Mouse (Mus musculus): Measurements from ENCODE around the gene Madcam1. TPM values are rescaled to one million over a fixed set of nuclear protein-coding genes. Genes with fewer than 3 reads are reported as not detected.

Madcam1 gene
- total RNA-seq (2021), result not detected
- long read RNA-seq, experiment 1, result 0 reads
- long read RNA-seq, experiment 2, result 0 reads

DNA sequence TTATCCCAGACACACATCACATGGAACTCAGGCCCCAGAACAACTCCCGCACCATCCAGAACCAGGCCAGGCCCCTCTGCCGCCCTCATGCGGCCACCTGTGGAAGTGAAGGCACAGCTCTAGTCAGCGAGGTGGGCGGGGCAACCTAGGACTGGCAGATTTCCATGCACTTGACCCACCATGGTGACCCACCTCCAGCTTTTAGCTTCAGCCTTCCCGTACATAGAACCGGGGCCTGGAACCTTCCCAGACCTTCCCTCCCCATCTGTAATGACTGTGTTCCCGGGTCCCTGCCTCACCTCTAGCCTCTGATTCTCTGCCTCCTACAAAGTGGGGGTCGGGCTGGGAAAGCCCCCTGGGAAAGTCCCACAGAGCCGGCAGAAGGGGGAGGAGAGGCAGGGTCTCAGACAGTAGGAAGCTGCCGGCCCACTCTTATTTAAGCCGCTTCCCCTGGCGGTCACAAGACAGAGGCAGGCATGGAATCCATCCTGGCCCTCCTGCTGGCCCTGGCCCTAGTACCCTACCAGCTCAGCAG lies at the start of gene Madcam1:
TSS of gene Madcam1 (plus strand) at position 429 of the 535 bp plus-strand sequence.
- DNase-seq (ENCODE audit: low spot score in 2 of 2), result peak; percentile 59 to 68

DNA sequence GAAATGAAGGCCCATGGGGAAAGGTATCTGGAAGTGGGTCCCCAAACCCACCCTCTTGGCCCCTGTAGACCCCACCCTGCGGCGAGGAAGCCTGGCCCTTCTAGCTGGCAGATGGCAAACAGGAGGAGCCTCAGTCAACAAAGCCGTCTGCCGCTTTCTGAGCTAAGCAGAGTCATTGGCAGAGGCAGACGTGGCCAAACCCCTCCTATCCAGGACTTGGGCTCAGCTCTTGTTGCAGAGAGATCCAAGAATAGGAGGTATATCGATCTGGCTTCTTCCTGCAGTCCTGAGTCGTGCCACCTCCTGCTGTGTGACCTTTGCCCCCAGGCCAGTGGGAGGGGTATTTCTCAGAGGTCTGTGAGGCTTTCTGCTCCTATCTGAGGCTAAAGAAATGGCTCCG lies 48.5 kb upstream of the Madcam1 start:
- DNase-seq (ENCODE audit: low spot score in 2 of 2), result no peak

DNA sequence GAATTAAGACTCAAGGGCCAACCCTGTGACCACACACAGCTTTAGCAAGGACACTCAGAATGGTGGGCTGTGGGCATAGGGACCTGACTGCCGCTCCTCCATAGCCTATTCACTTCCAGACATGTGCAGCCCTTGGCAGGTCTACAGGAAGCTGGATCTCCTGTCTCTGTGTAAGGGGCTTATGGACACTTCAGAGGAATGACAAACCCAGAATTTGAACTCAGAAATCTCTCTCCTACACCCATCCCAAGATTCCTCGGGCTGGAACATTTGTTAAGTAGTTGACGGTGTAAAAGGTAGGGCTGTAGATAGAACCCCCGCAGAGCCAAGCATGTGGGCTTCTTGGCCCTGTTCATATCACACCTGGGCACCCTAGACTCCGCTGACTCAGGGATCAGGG lies 48.0 kb upstream of the Madcam1 start:
- DNase-seq (ENCODE audit: low spot score in 2 of 2), result no peak

DNA sequence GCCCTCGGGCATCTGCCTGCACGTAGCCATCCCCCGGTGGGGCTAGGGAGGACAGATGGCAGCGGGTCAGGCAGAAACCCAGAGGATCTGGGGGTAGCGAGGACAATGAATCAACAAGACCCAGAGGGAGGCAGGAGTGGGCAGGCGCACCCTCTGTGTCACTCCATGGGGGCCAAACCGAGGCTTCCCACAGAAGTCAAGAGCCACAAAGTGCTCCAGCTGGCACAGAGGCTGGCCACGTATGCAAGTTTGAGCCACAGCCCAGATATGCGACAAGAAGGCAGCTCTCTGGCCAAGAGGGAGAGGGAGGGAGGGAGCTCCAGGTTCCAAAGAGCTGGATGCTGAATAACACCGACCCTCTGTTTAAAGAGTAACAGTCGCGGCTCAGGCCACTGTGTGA lies 40.4 kb upstream of the Madcam1 start:
- DNase-seq (ENCODE audit: low spot score in 2 of 2), result no peak

DNA sequence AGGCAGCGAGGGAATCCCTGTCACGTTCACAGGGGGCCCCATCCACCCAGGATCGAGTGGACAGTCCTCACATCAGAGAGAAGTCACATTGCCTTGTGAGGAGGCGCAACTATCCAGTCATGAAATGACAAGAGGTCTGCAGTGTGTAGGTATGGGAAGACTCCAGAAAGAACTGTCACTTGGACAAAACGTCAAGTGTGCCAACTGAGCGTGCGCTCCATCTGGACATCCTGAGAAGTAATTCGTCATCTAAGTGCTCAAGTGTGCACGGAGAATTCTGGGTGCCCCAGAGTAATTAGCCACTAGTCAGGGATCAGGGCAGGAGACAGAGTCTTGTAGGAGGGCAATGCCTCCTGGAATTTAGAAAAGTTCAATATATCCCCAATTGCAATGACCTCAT lies 39.0 kb upstream of the Madcam1 start:
- no peak for DNase-seq (ENCODE audit: low spot score in 2 of 2)

DNA sequence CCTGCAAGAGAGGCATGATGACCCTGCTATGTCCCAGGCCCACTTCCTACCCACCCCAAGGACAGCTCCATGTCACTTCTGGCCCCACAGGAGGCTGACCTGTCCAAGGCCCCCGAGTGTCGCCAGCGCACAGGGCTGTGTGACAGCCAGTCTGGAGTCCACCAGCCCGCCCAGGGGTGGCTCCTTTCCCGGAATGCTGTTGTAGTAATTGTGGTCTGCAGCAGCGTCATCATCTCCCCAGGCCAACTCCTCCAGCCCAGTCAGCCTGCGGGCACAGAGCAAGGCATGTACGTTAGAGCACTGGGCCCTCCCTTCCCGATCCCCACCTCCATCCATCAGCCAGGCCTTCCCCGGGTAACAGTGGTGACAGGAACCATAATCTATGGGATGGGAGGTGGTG lies 38.2 kb upstream of the Madcam1 start:
- DNase-seq (ENCODE audit: low spot score in 2 of 2), result no peak

DNA sequence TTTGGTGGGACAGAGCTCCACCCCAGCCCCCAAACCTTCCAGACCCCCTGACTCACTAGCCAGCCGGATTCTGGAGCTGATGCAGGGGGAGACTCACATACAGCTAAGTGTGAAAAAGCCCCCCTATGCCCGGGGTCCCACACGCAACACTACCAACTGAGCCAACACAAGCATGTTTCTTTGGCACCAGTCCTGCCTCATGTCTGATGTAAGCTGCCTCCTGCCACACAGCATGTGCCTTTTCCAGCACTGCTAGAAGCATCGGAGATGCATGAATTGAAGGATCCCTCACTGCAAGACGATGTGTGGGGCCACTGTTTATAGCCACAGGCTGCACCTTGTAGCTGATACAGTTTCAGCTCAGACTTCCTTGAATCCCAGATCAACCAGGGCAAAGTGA lies 36.0 kb upstream of the Madcam1 start:
- DNase-seq (ENCODE audit: low spot score in 2 of 2), result no peak

DNA sequence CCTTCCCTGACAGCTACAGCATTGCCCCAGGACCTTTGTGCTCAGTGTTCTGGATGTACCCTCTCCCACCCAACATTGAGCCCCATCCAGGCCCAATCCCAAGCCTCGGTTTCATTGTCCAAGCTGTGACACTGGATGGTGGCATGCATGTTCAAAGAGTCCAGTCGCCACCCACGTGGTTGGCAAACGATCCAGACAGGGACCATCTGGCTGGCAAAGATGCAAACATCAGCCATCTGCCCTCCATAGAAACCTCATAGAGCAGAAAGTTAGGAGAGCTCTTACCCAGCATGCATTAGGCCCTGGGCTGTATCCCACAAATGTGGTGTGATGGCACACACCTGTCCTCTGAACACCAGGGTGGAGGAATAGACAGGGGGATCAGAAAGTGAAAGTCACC lies 32.9 kb upstream of the Madcam1 start:
- no peak for DNase-seq (ENCODE audit: low spot score in 2 of 2)

DNA sequence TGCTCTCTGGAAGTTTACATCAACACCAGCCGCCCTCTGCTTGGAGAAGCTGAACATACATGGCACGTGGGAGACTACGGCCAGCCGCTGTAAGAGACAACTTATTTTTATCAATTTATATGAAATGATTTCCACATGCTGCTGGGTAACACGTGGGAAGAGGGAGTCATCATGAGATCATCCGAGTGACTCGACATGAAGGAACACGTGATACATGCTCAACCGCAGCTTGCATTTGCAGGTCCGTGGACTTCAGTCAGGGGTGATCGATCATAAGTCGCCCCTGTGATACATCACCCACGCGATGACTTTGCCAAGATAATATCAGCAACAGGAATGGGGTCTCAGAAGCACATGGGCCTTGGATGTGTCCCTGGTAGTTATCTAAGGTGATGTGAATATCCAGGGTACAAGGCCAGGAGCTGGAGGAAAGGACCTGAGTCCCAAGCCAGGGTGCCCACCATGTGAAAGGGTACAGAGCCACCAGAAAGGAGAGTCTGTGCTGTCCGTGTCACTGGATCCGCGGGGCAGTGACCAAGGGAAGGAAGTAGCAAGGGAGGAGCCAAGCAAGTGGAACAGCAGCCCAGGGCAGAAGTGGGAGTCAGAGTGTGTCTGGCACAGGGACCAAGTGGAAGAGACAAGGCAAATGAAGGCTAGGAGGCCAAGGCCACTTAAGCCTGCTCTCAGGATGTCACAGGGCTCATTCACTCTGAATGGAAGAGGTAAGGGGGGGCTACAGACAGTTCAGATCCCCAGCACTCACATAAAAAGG lies 31.2 kb upstream of the Madcam1 start:
- DNase-seq (ENCODE audit: low spot score in 2 of 2), result peak in 1 of 2 experiments; percentile 31

DNA sequence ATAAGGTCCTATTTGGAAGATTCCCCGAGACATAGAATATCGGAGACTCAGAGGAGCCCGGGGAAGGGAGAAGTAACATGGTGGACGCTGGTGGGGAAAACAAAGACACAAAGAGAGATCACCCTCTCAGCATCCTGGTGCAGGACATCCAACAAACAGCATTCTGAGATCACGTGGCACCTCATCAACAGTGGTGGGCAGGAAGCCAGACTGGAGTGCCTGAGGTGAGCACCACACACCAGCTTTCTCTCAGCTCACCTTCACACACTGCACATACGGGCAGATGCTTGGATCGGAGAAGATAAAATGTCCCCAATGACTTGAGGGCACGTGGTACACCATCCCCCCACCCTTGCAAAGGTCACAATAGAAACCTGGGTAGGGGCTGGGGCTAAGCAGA lies 28.1 kb upstream of the Madcam1 start:
- no peak for DNase-seq (ENCODE audit: low spot score in 2 of 2)

DNA sequence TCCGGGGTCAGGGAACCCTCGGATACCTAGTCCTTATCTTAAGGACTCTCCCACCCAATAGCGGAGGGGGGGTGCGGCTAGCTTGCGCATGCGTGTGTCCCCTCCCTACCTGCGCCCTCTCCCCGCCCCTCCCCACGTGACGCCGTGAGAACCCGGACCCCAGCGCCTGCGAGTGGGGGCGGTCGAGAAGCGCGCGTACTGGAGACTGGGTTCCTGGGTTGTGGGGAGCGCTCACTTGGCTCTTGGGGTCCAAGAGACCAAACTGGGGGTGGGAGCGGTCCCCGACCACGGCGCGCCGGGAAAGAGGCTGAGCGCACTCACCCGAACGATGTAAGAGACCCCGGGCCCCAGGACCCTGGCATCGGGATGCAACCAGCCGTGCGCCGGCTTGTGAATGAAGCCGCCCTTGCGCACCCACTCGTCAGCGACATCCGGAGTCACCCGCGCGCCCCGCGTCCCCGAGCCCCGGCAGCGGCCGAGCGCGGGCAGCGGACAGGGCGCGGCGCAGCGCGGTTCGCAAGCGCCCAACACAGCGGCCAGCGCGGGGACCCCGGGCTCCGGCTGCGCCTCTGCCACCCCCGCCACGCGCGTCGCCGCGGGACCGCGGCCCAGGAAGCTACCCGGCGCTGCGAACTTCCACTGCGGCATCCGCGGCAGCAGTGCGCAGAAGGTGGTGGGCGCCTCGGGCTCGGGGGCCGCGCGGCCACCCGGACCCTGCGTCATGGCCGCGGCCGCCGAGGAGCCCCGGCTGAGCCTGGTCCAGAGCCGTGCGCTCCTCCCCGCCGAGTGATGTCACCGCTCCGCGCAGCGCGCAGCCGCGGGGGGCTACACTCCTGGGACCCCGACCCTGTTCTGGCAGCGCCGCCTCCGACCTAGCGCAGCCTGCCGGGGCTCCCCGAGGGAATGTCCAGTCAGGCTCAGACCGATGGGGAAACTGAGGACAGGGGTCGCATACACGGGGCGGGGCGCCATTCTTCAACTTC lies 26.9 kb upstream of the Madcam1 start, which contains the start of gene Shc2:
TSS of gene Shc2 (minus strand) at position 791 of the 983 bp plus-strand sequence.
- DNase-seq (ENCODE audit: low spot score in 2 of 2), result peak in 1 of 2 experiments; percentile 11

DNA sequence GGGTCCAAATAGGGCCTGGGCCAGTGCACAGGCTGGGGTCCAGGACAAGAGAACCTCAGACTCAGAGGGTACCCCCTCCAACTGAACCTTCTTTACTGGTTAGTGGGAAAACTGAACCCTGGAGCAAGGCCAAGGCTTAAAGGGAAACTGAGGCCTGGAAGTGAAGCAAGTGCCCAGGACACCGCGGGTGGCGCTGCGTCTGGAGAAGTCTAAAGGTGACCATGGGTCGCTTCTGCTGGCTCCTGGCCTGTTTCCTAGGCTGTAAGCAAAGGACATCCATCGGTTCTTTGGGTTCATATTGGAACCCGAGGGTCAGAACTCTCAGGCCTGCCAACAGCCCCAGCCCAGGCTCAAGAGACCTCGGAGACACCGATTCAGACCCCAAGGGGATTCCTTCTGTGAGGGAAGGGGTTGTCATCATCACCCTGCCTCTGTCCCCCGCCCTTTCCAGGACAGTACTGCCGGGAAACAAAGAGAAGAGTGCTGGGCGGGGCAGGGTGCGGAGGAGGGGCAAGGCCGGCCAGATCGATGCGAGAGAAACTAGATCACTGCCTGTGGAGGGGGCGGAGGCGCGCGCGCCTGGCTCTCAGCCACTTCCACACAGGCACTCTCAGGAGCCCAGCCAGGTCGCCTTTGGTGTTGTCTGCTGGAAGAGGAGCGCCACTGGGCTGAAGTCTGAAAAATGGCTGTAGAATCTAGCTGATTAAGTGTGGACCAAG lies 25.7 kb upstream of the Madcam1 start:
- DNase-seq (ENCODE audit: low spot score in 2 of 2), result peak in 1 of 2 experiments; percentile 13

DNA sequence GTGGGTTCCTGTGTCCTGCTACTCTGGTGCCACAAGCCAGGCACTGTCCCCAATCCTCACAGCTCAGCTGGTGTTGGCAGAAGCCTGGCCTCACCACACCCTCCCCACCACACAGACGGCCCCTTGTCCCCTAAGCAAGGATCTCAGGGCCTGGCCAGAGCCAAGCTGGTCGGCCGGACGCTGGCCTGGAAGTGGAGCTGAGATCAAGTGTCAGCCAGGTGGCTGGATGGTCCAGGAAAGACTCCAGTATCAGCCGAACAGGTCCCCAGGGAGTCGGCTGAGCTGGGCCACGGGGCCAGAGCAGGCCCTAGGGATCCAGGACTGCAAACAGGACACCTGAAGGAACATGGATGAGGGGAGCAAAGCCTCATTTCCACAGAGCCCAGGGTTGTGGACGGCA lies 18.6 kb upstream of the Madcam1 start, which contains the start of gene Odf3l2:
TSS of gene Odf3l2 (minus strand) at position 28 of the 400 bp plus-strand sequence.
- no peak for DNase-seq (ENCODE audit: low spot score in 2 of 2)

DNA sequence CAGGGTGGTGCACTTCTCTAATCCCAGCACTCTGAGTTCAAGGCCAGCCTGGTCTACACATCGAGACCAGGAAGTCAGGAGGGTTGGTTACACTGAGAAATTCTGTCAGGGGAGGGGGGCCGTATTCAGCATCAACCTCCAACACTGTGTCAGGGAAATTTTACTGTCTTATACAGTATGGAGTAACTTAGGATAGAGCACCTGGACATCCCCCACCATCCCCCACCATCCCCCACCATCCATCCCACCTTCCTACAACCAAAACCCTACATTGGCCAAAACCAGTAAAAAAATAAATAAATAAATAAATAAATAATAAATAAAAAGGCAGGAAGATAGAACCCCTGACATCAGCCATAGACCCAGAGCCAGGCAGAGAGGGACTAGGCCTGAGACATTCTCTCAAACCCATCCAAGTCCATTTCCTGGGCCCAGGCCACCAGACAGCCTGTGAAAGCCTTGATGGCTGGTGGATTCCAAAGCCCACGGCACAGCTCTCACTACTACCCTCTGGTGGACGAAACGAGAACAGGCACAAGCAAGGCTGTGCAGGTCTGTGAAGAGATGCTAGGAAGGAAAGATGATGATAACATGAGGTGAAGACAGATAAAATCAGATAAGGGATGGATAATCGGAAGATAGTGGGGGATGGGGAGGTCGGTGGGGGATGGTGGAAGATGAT lies 15.1 kb upstream of the Madcam1 start:
- peak; percentile 67 to 68 for DNase-seq (ENCODE audit: low spot score in 2 of 2)

DNA sequence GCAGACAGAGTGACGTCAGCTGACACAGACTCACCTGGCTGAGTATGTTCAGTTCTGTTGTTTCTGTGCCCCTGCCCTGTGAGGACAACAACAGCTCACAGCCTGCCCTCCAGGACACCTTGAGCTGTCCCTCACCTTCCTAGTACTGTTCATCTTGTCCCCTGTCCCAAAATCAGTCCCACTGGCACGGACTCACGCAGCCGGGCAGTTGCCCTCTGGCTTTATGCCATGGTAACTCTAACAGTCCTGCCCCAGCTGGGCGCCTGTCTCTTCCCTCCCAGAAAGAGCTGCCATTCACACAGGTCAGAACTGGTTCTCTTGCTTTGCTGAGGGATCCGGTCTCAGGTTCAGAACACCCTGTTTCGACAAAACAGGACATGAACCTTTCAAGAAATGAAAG lies 11.6 kb upstream of the Madcam1 start:
- DNase-seq (ENCODE audit: low spot score in 2 of 2), result no peak

DNA sequence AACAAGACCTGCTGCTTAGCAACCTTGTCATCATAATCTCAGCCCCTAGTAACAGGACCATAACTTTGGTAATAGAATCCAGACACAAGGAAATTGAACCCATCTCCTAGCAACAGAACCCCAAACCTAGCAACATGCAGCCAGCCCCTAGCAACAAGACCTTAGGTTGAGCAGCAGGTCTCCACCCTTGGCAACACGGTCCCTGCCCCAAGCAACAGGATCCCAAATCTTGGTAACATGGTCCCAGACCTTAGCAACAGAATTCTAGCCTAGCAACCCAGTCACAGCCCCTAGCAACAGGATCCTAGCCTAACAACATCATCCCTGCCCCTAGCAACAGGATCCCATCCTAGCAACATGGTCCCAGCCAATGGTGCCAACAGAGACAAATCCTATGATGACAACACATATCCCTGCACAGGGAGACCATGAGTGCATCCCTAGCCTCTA lies 9.4 kb upstream of the Madcam1 start:
- DNase-seq (ENCODE audit: low spot score in 2 of 2), result no peak

DNA sequence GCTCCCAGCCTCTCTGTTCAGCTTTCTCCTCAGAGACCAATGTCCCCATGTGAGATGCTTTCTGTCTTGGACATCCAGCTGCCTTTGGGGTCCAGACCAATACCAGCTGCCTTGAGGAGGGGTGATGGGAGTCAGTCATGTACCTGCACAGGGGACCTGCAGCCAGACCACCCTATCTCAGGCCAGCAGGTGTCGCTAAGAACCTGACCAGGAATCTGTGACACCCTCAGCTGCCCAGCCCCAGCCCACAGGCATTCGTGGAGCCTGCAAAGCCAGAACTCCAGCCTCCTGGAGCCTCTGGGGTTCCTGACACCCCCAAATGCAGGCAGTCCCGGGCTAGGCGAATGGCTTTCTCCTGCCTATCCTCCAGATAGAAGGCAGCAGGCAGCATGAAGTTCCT lies 5.5 kb upstream of the Madcam1 start:
- DNase-seq (ENCODE audit: low spot score in 2 of 2), result no peak

DNA sequence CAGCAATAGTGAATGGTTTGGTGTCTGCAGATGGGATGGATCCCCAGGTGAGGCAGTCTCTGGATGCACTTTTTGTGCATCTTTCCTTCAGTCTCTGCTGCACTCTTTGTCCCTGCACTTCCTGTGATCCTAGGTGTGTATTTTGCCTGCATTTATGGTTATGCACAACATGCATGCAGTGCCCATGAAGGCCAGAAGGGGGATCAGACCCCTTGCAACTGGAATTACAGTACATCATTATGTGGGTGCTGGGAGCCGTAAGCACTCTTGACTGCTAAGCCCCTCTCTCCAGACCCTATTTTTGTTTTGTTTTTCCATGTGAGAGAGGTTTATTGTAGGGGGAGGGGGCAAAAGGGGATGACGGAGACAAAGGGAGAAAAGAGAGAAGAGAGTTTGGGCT lies 4.1 kb upstream of the Madcam1 start:
- DNase-seq (ENCODE audit: low spot score in 2 of 2), result no peak

DNA sequence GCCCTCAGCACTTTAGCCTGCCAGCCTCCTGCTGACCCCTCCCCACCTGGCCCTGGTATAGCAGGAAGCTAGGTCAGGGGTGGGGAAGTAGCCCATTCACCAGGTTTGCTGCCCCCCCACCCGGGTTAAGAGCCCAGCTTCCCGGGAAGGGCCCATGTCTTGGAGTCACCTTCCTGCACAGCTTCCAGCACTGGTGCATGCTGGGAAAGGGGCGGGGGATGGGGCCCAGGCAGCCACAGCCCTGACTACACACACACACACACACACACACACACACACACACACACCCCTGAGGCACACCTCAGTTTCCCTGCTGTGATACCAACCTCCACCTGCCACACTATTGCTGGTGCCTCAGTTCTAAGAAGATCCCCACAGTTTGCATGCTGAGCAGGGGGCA lies 2.5 kb upstream of the Madcam1 start:
- DNase-seq (ENCODE audit: low spot score in 2 of 2), result no peak

DNA sequence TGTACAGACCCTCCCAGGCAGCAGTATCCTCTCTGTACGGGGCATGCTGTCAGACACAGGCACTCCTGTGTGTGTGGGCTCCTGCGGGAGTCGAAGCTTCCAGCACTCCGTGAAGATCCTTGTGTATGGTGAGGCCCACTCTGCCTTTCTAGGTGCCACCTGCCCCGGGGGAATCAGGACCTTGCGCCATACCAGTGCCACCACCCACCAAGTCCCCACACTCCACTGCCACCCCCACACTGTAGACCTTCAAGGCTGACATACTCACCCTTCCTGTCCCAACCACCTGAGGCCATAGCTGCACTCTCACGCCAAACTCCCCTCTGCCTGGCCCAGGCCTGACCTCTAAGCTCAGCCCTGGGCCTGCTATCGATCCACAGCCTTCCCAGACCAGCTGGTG lies 692 bp downstream of the Madcam1 start:
- DNase-seq (ENCODE audit: low spot score in 2 of 2), result no peak

All from adrenal gland, adult 18-20 months (tissue).